Comparison of ENCODE assay signal across 21 mouse cellular contexts in genomic region chr11:46480517-46480916, GRCm38 (mm10). TPM values are rescaled to one million over a fixed set of nuclear protein-coding genes. Genes with fewer than 3 reads are reported as not detected.
DNase-seq lines count a peak whose midpoint lies in the region; ATAC-seq and TF ChIP-seq lines count a peak whose summit lies in the region.
"Had no signal": no experiment of that assay in that cellular context is flagged by ENCODE, and none has a peak within 500 bp of the region (broad histone marks: within the 10 kb centered on the region; RNA-seq: fewer than 3 reads in every experiment).

No protein-coding gene starts in this region.

- no peak overlapping the region for H3K9ac ChIP-seq in lung, postnatal 0 days (replicated peaks; ENCODE audit: low read depth)
- no peak overlapping the region for H3K9ac ChIP-seq in forebrain, embryonic 13.5 days
- H3K9ac ChIP-seq: lung, embryonic 15.5 days; midbrain, embryonic 15.5 days; neural tube, embryonic 13.5 days had no signal

- no peaks in the 10 kb centered on the region for H3K36me3 ChIP-seq in lung, postnatal 0 days (ENCODE audit: insufficient read depth, low read length)
- no peaks in the 10 kb centered on the region for H3K36me3 ChIP-seq in forebrain, embryonic 13.5 days (ENCODE audit: poor library complexity, severe bottlenecking)
- H3K36me3 ChIP-seq: lung, embryonic 15.5 days; midbrain, embryonic 15.5 days; neural tube, embryonic 13.5 days had no signal

- WGBS in lung, postnatal 0 days, result 69% methylated on average over 7 of the region's 7 CpGs
- WGBS in forebrain, embryonic 13.5 days, result 89% methylated on average over 7 of the region's 7 CpGs

- no peak overlapping the region for H3K4me3 ChIP-seq in lung, postnatal 0 days (ENCODE audit: low read depth, low read length)
- no peak overlapping the region for H3K4me3 ChIP-seq in forebrain, embryonic 13.5 days
- H3K4me3 ChIP-seq: lung, embryonic 15.5 days; midbrain, embryonic 15.5 days; neural tube, embryonic 13.5 days had no signal

- no peaks in the 10 kb centered on the region for H3K4me1 ChIP-seq in lung, postnatal 0 days (ENCODE audit: insufficient read depth, low read depth, low read length)
- no peaks in the 10 kb centered on the region for H3K4me1 ChIP-seq in forebrain, embryonic 13.5 days
- H3K4me1 ChIP-seq: lung, embryonic 15.5 days; midbrain, embryonic 15.5 days; neural tube, embryonic 13.5 days had no signal

- no peaks in the 10 kb centered on the region for H3K9me3 ChIP-seq in lung, postnatal 0 days (ENCODE audit: low read length)
- no peaks in the 10 kb centered on the region for H3K9me3 ChIP-seq in forebrain, embryonic 13.5 days (replicated peaks)
- H3K9me3 ChIP-seq: lung, embryonic 15.5 days; midbrain, embryonic 15.5 days; neural tube, embryonic 13.5 days had no signal

- ATAC-seq in lung, postnatal 0 days, result no peak
- ATAC-seq in hematopoietic stem cell, adult 5-6 weeks (replicated peaks in 1 of 2; ENCODE audit: insufficient read depth in 1 of 2, low FRiP score in 2 of 2, low TSS enrichment in 1 of 2, low read depth in 1 of 2, poor library complexity in 2 of 2, severe bottlenecking in 2 of 2), result peak; percentile 75 to 79
- no peak for ATAC-seq in forebrain, embryonic 13.5 days
- ATAC-seq: CD4-positive, CD25-positive, alpha-beta regulatory T cell, adult 4 months; midbrain, embryonic 15.5 days had no signal

- no peak for TF ChIP-seq CTCF in lung, postnatal 0 days (IDR thresholded peaks at IDR 0.05)

- no peak overlapping the region for H3K4me2 ChIP-seq in lung, postnatal 0 days (replicated peaks; ENCODE audit: low read depth, low read length)
- H3K4me2 ChIP-seq in forebrain, embryonic 13.5 days, result no peak overlapping the region
- H3K4me2 ChIP-seq: lung, embryonic 15.5 days; midbrain, embryonic 15.5 days; neural tube, embryonic 13.5 days had no signal

- H3K27ac ChIP-seq in lung, postnatal 0 days (ENCODE audit: low read length), result no peak overlapping the region
- no peak overlapping the region for H3K27ac ChIP-seq in forebrain, embryonic 13.5 days
- H3K27ac ChIP-seq: kidney, postnatal 0 days; lung, embryonic 15.5 days; midbrain, embryonic 15.5 days; neural tube, embryonic 13.5 days had no signal

- peak; percentile 7 for DNase-seq in kidney, adult 9 months
- DNase-seq in kidney, postnatal 10 days, result no peak
- peak; percentile 44 for DNase-seq in lung, postnatal 0 days (ENCODE audit: low spot score)
- no peak for DNase-seq in lung, postnatal 14 days
- DNase-seq in skeletal muscle tissue, adult 2 months (ENCODE audit: low read depth, low spot score), result peak; percentile 16
- DNase-seq in cerebellum, adult 9-11 months, result no peak
- DNase-seq: cerebellum, postnatal 14 days; gastrocnemius, postnatal 14 days; right cerebral cortex, postnatal 25 days had no signal

- no peak for TF ChIP-seq EP300 in lung, postnatal 0 days (IDR thresholded peaks at IDR 0.05)

- no peaks in the 10 kb centered on the region for H3K27me3 ChIP-seq in lung, postnatal 0 days (replicated peaks; ENCODE audit: insufficient read depth, low read length)
- no peaks in the 10 kb centered on the region for H3K27me3 ChIP-seq in forebrain, embryonic 13.5 days
- H3K27me3 ChIP-seq: lung, embryonic 15.5 days; midbrain, embryonic 15.5 days; neural tube, embryonic 13.5 days had no signal

RNA-seq across cellular contexts. Expression of gene Havcr2, which starts 25.8 kb away (rescaled TPM):
- polyA plus RNA-seq in lung, postnatal 0 days (2015; fragmentation: Nextera tagmentation; extraction: Ambion mirVana), result 0.58 and 0.66 TPM in 2 replicates
- 5.2 and 5.9 TPM in 2 replicates for total RNA-seq in hematopoietic stem cell, adult 5-6 weeks (2017)
- polyA plus RNA-seq in forebrain, embryonic 13.5 days (2015; fragmentation: Nextera tagmentation; extraction: Ambion mirVana), result 0.06 and 0.23 TPM in 2 replicates
- total RNA-seq: gastrocnemius, postnatal 14 days had no signal

RNA-seq across cellular contexts. Expression of gene Gm12169, which starts 43.5 kb away (rescaled TPM):
- polyA plus RNA-seq in lung, postnatal 0 days (2015; fragmentation: Nextera tagmentation; extraction: Ambion mirVana), result not detected in 2 replicates
- total RNA-seq in hematopoietic stem cell, adult 5-6 weeks (2017), result not detected in 2 replicates
- not detected in 2 replicates for polyA plus RNA-seq in forebrain, embryonic 13.5 days (2015; fragmentation: Nextera tagmentation; extraction: Ambion mirVana)
- total RNA-seq: gastrocnemius, postnatal 14 days; left cerebral cortex, postnatal 10 days had no signal
- polyA plus RNA-seq: embryonic facial prominence, embryonic 14.5 days; heart, postnatal 0 days; kidney, postnatal 0 days; lung, embryonic 15.5 days; midbrain, embryonic 15.5 days; neural tube, embryonic 13.5 days; testis, adult 2 months; urinary bladder, adult 2 months had no signal

RNA-seq across cellular contexts. Expression of gene Med7, which starts 43.8 kb away (rescaled TPM):
- polyA plus RNA-seq in lung, postnatal 0 days (2015; fragmentation: Nextera tagmentation; extraction: Ambion mirVana), result 55.9 and 56.7 TPM in 2 replicates
- 35.3 and 36.8 TPM in 2 replicates for total RNA-seq in hematopoietic stem cell, adult 5-6 weeks (2017)
- 94.8 and 95.0 TPM in 2 replicates for polyA plus RNA-seq in forebrain, embryonic 13.5 days (2015; fragmentation: Nextera tagmentation; extraction: Ambion mirVana)

Comparison
In these comparisons a context has a peak if more than half of its experiments do, and no peak if none do; other contexts are left out.
1. DNase-seq: peak in kidney, adult 9 months (single experiment), lung, postnatal 0 days (single experiment) and skeletal muscle tissue, adult 2 months (single experiment); none in kidney, postnatal 10 days (single experiment), lung, postnatal 14 days (single experiment) and cerebellum, adult 9-11 months (single experiment).
2. ATAC-seq: peak in hematopoietic stem cell, adult 5-6 weeks (2 of 2); none in lung, postnatal 0 days (single experiment) and forebrain, embryonic 13.5 days (single experiment).